Mouse (Mus musculus) midbrain, embryonic 16.5 days (tissue): Measurements from ENCODE around the gene Pradc1. TPM values are rescaled to one million over a fixed set of nuclear protein-coding genes. Genes with fewer than 3 reads are reported as not detected.

Experiments
- polyA plus RNA-seq: library from polyadenylated mRNA; unstranded; fragments of >200 nt; fragmentation: Nextera tagmentation; extraction: Ambion mirVana; gene quantifications from 2 replicates; pipeline ENCODE4 v1.2.1, GENCODE M21; 2015

Gene Pradc1
- polyA plus RNA-seq, 1 experiment from 2014 or later, result 24.7 TPM

Other genes starting within 250 kb of the Pradc1 start
- gene Sfxn5, start 118.5 kb downstream of the Pradc1 start, polyA plus RNA-seq, result 27.6 and 41.3 TPM in 2 replicates
- 20.2 and 21.1 TPM in 2 replicates for gene Rab11fip5, start 77.3 kb downstream of the Pradc1 start, polyA plus RNA-seq
- not detected in 2 replicates for gene Noto, start 28.1 kb downstream of the Pradc1 start, polyA plus RNA-seq
- 73.3 and 78.2 TPM in 2 replicates for gene Smyd5, start 20.0 kb downstream of the Pradc1 start, polyA plus RNA-seq
- gene Cct7, start 456 bp downstream of the Pradc1 start, polyA plus RNA-seq, result 573 and 593 TPM in 2 replicates
- 11.4 and 11.7 TPM in 2 replicates for gene Fbxo41, start 51.0 kb upstream of the Pradc1 start, polyA plus RNA-seq
- gene Egr4, start 61.6 kb upstream of the Pradc1 start, polyA plus RNA-seq, result not detected in 2 replicates
- 4.5 and 5.0 TPM in 2 replicates for gene Alms1, start 135.6 kb upstream of the Pradc1 start, polyA plus RNA-seq